Mouse (Mus musculus) adrenal gland, postnatal 25 days (tissue): ENCODE results near the gene Celf6. TPM values are rescaled to one million over a fixed set of nuclear protein-coding genes. Genes with fewer than 3 reads are reported as not detected.

ENCODE experiments used
- DNase-seq: peaks from one replicate; pipeline ENCODE4 v3.0.0; 2021; ENCODE audit warnings: mixed read lengths
- long read RNA-seq: library from polyadenylated mRNA; stranded (forward); transcript quantifications from one replicate; pipeline ENCODE4 v2.0.0, GENCODE M21; 2021
- total RNA-seq: library from RNA; stranded (reverse); gene quantifications from 2 replicates; pipeline ENCODE4 v1.2.3, GENCODE M21; 2021

The Celf6 gene
- 4.0 and 5.3 TPM in 2 replicates for total RNA-seq
- long read RNA-seq, transcript Celf6-201 (12 exons, 2,765 nt), result major isoform, 11 of 15 reads
- long read RNA-seq, partial matches to known transcripts, result 1 of 15 reads
- long read RNA-seq, other reads (novel, unspliced or antisense), result 3 of 15 reads

DNA sequence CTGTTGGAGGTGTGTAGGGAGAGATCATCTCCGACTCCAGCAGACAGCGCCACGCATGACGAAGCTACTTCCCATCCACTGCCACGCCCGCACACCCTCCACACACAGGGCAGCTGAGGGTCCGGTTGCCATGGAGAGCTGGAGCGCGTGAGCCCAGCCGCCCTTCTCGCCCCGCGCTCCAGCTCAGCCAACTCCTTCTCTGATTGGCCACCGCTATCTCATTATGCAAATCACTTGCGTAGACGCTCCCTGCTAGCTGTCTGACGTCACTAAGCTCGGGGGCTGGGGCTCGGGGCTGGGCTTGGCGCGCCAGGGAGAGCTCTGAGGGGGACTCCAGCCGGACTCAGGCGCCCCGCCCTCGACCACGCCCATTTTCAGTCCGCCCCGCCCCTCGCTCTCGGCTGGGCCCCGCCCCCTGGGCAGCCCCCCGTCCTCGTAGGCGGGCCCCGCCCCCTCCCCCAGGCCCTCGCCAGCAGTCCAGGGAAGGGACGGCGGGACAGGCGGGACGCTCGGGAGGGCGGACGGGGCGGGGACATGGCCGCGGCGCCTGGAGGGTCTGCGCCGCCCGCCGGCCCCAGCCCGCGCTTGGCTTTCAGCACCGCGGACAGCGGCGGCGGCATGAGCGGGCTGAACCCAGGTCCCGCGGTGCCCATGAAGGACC is at the start of gene Celf6:
Gene Celf6, plus strand, starts transcription at position 74 of the 661 bp plus-strand sequence.
- DNase-seq, result peak; percentile 90

DNA sequence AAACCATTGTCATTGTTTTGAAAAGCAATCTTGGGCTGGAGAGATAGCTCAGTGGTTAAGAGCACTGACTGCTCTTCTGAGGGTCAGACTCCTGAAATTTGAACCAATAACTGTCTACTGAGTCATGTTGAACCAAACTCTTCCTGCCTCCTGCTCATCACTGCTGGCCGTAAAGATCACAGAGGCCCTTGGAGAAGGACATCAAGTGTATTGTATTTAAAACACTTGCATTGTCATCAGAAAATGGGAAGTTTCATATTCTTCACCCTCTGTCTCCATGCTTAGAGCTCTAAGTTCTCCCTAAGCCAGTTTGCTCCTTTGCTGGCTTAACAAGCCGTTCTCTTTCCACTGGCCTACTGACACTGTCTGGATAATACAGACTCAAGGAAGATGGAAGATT is 49.4 kb upstream of the Celf6 start:
- no peak for DNase-seq

- DNase-seq, result no peak
Observed at GRCm38 (mm10) chr9:59531645-59532044, 46.1 kb upstream of the Celf6 start.

- DNase-seq, result no peak
Observed at GRCm38 (mm10) chr9:59533422-59533821, 44.3 kb upstream of the Celf6 start.

DNA sequence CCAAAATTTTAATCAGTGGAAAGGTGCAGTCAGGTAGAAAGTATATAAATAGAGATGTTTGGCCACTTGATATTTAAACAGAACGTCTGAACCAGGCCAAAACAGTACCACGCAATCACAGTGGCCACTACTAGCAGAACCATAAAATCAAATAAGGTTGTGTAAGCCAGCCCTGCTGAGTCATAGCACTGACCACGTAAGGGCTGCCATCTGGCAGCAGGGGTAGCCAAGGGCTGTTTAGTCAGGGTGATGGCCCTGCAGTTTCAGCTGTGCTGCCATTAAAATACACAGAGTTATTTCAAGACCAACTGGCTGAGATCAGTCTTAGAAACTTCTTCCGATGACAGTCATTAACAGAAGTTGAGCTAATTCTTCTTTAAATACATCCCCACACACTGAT is 43.8 kb upstream of the Celf6 start:
- peak; percentile 64 for DNase-seq

DNA sequence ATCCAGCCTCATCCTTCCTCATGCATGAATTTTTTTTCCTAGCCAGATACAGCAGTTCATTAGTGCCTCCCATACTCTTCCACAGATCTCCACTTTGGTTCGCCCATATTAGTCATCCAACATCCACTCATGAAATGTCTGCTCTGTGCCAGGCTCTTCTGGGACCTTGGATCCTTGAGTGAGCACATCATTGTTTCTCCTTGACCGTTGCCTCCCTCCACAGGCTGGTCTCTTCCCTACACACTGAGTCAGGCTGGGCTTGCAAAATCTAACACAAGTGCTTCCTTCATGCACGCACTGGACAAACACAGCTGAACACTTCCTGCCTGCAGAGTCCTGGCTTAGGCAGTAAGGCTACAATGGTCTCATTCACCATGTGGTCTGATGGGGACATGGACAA is 40.1 kb upstream of the Celf6 start:
- DNase-seq, result peak; percentile 45

DNA sequence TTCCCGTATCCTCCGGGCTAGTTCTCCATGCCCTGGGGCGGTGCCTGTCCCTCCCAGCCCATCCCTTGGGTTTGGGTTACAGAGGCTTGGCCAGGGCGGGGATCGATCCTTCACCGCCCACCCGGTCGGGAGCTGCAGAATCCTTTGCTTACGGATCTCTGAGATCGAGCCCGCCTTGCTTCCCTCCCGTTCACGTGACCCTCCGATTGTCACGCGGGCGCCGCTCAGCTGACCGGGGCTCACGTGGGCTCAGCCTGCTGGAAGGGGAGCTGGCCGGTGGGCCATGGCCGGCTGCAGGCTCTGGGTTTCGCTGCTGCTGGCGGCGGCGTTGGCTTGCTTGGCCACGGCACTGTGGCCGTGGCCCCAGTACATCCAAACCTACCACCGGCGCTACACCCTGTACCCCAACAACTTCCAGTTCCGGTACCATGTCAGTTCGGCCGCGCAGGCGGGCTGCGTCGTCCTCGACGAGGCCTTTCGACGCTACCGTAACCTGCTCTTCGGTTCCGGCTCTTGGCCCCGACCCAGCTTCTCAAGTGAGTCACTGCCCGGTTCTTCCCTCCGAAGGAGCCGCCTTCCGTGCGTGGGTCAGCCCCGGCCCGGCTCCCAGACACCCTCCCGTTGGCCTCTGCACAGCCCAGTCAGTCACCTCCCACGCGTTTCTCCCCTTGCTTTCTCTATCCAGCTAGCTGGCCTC is 38.1 kb upstream of the Celf6 start, which contains the start of the genes Hexa and Tmem202:
Gene Hexa, plus strand, starts transcription at position 100 of the 697 bp plus-strand sequence.
Gene Tmem202, minus strand, starts transcription at position 407 of the 697 bp plus-strand sequence.
- peak; percentile 85 for DNase-seq

GRCm38 (mm10) chr9:59541617-59542016 is 36.1 kb upstream of the Celf6 start:
- no peak for DNase-seq

GRCm38 (mm10) chr9:59542766-59543324 is 34.9 kb upstream of the Celf6 start:
- DNase-seq, result no peak

- DNase-seq, result no peak
Observed at GRCm38 (mm10) chr9:59544739-59545138, 33.0 kb upstream of the Celf6 start.

DNA sequence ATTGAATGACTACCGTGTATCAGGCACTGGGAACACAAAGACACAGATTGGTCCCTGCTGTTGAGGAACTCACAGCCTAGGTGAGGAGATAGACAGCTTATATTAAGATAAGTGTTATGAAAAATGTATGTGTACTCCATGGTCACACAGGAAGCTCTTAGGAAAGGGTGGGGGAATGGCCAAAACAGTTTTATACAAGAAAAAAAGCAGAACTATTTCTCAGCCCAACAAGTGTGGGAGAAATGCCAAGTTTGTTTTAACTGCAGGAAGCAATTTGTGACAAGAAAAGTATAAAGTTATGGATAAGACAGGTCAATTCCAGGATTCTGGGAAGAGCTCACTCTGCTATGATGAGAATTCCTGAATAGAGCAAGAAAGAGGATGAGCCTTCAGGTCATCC is 29.8 kb upstream of the Celf6 start:
- no peak for DNase-seq

DNA sequence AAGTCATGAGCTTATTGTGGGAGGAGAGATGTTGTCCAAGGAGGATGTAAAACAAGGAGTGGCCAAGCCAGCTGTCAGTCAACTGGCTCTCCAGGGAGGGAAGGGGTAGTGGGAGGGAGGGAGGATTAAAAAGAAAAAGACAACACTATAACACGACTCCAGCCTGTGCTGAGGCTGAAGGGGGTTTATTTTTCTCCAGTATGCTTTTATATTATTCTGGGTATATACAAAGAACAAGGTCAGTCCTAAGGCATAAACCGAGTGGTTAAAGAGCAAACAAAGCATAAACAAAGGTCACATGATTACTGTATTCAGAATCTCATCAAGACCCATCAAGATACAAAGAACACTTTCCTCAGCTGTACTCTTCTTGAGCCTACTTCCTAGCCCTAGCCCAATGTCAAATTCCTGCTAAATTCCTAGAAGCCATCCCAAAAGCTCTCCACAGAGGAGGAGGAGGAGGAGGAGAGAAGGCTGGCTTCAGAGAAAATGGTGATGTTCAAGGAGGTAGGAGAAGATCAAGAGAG is 28.7 kb upstream of the Celf6 start:
- no peak for DNase-seq

- no peak for DNase-seq
Observed at GRCm38 (mm10) chr9:59550077-59550476, 27.6 kb upstream of the Celf6 start.

- DNase-seq, result no peak
Observed at GRCm38 (mm10) chr9:59551017-59551416, 26.7 kb upstream of the Celf6 start.

DNA sequence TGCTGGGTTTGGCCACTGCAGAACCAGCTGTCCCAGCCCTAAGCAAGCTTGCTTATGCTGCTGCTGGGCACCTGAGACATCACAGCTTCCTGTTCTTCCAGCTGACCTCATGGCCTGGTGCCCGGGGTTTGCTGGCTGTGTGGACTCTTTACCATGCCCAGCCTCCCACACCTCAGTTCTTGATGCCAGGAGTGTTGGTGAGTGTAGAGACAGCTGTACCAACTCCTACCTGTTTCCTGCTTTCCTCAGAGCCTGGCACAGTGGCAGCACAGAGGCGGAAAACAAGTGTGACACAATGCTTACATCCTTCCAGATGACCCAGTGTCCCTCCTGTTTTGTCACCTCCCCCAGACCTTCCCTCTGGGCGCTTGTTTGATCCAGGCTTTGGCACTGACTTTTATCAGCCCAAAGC is 26.1 kb upstream of the Celf6 start:
- peak; percentile 55 for DNase-seq

GRCm38 (mm10) chr9:59552610-59553009 is 25.1 kb upstream of the Celf6 start:
- no peak for DNase-seq

GRCm38 (mm10) chr9:59553719-59554118 is 24.0 kb upstream of the Celf6 start:
- DNase-seq, result no peak

DNA sequence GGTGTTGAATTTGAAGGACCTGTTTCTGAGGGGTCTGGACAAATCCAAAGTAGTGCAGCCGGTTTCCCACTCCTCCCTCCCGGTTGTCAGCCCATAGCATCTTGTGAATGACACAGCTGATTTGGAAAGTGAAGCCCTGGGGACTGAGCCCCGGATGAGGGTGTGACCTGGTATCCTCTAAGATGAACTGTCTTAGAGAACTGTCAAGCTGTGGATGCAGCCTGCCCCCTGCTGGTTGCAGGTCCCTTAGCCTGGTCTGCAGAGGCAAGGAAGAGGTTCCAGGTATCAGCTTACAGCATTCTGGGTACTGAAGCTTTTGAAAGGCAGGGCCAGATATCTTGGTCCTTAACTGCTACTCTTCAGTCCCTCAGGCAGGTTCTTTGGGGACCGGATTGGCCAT is 12.1 kb upstream of the Celf6 start:
- peak; percentile 85 for DNase-seq

DNA sequence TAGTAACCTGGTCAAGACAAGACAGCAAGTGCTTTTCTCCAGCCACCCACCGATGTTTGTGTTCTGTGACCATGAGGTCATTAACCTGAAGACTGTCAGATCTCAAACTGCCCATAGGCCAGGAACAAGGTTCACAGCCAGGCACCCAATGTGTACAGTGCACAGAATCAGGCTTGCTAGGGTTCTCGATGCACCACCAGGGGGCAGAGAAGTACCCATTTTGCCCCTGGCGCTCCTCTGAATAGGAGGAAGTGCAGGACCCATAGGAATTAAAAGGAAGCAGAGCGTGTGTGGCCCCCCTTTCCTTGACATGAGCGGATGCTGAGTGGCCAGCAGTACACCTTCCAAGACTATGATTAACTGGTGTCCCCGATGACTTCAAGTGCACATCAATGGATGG is 10.6 kb upstream of the Celf6 start:
- peak; percentile 61 for DNase-seq

- DNase-seq, result no peak
Observed at GRCm38 (mm10) chr9:59571852-59572251, 5.9 kb upstream of the Celf6 start.

DNA sequence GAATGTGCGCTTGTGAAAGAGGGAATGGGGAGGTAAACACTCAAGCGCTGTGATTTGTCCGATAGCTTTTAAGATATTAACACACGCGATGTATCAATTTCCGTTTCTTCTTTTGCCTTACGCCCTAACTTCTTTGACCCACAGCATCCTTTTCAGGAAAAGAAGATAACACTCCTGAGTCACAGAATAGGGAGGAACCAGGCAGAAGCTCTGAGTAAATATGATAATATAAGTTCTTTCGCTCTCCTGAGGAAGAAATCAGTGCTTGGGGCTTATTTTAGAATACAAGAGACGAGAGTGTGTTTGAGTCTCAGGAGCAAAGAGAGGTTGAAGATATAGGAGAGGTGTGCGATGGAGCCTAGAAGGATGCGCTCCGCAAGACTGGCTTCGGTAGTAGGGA is 316 bp upstream of the Celf6 start:
- DNase-seq, result no peak

GRCm38 (mm10) chr9:59578505-59578867 is 769 bp downstream of the Celf6 start:
- no peak for DNase-seq

GRCm38 (mm10) chr9:59584871-59585308 is 7.2 kb downstream of the Celf6 start:
- DNase-seq, result peak; percentile 65
